Mouse (Mus musculus) CH12.LX (cell line): ENCODE results near the gene Smg6. TPM values are rescaled to one million over a fixed set of nuclear protein-coding genes. Genes with fewer than 3 reads are reported as not detected.
A peak's percentile ranks its signal among the peaks of the same experiment; 100 is the strongest.

Experiments used
- DNase-seq: peaks from one replicate; pipeline ENCODE4 v3.0.0-alpha.2; 2013; ENCODE audit errors: extremely low read depth
- H3K27ac ChIP-seq: 2 replicates; pipeline ENCODE4 v1.5.1; 2012; ENCODE audit warnings: low read depth, mild to moderate bottlenecking, control low read depth, moderate library complexity; ENCODE audit not compliant: insufficient read depth
- H3K27me3 ChIP-seq: replicated peaks from 2 replicates; pipeline ENCODE3; 2012; ENCODE audit warnings: inconsistent platforms
- H3K36me3 ChIP-seq, 2 experiments: replicated peaks in 1 of 2; 2 replicates each; pipeline versions ENCODE3 to v1.6.1; 2012; ENCODE audit warnings: inconsistent platforms in 1 of 2, low read length in 1 of 2, mild to moderate bottlenecking in 1 of 2, mixed read lengths in 1 of 2, moderate library complexity in 1 of 2; ENCODE audit not compliant: control insufficient read depth in 1 of 2, insufficient read depth in 1 of 2
- H3K4me1 ChIP-seq, 2 experiments: 2 replicates each; pipeline ENCODE4 v1.6.1; 2012; ENCODE audit warnings: inconsistent platforms in 1 of 2, moderate library complexity in 1 of 2; ENCODE audit not compliant: insufficient read depth in 2 of 2, control insufficient read depth in 1 of 2
- H3K4me2 ChIP-seq: 2 replicates; pipeline ENCODE4 v1.6.1; 2012; ENCODE audit warnings: low read depth, mild to moderate bottlenecking, control low read depth; ENCODE audit not compliant: poor library complexity, insufficient read depth, severe bottlenecking
- H3K4me3 ChIP-seq, 3 experiments: fragments of 150-350 bp in 1 of 3; sonication (generic) in 1 of 3; replicated peaks in 1 of 3; 2 replicates each; pipeline versions ENCODE3 to v1.5.1; 2011 to 2012; ENCODE audit warnings: low read depth in 2 of 3, low read length in 2 of 3, mild to moderate bottlenecking in 2 of 3, moderate library complexity in 2 of 3, control low read depth in 1 of 3, improper control_type of control experiment in 1 of 3, inconsistent platforms in 1 of 3, mixed read lengths in 1 of 3; ENCODE audit not compliant: poor library complexity in 1 of 3
- H3K79me2 ChIP-seq: replicated peaks from 2 replicates; pipeline ENCODE4 v1.6.1; 2012; ENCODE audit warnings: mild to moderate bottlenecking, moderate library complexity; ENCODE audit not compliant: control insufficient read depth, poor library complexity, insufficient read depth, severe bottlenecking; ENCODE audit errors: extremely low read depth
- H3K9ac ChIP-seq: 2 replicates; pipeline ENCODE4 v1.6.1; 2012; ENCODE audit warnings: low read depth, mild to moderate bottlenecking, control low read depth, moderate library complexity; ENCODE audit not compliant: insufficient read depth
- H3K9me3 ChIP-seq: replicated peaks from 2 replicates; pipeline ENCODE3; 2012; ENCODE audit warnings: low read length, inconsistent platforms, mixed read lengths
- CTCF ChIP-seq, 2 experiments: IDR thresholded peaks in 1 of 2; conservative IDR thresholded peaks in 1 of 2; 2 replicates each; pipeline ENCODE4 v1.5.1; 2011 to 2012; ENCODE audit warnings: low read depth in 2 of 2, low read length in 2 of 2, improper control_type of control experiment in 1 of 2, inconsistent platforms in 1 of 2, mild to moderate bottlenecking in 1 of 2, moderate library complexity in 1 of 2
- E2F4 ChIP-seq: IDR thresholded peaks from 2 replicates; pipeline ENCODE4 v1.6.1; 2011; ENCODE audit warnings: low read depth, low read length, improper control_type of control experiment; ENCODE audit not compliant: insufficient replicate concordance
- ELF1 ChIP-seq: IDR thresholded peaks from 2 replicates; pipeline ENCODE4 v1.6.1; 2014; ENCODE audit warnings: low read depth, mild to moderate bottlenecking, inconsistent platforms, low read length, improper control_type of control experiment
- ETS1 ChIP-seq: conservative IDR thresholded peaks from 2 replicates; pipeline ENCODE4 v1.6.1; 2012; ENCODE audit warnings: low read depth, mild to moderate bottlenecking, inconsistent platforms, low read length, improper control_type of control experiment, moderate library complexity
- GABPA ChIP-seq: IDR thresholded peaks from 2 replicates; pipeline ENCODE4 v1.6.1; 2012; ENCODE audit warnings: low read depth, low read length, improper control_type of control experiment, inconsistent platforms; ENCODE audit not compliant: insufficient replicate concordance
- HCFC1 ChIP-seq: IDR thresholded peaks from 2 replicates; pipeline ENCODE4 v1.6.1; 2012; ENCODE audit warnings: low read depth, mild to moderate bottlenecking, inconsistent platforms, low read length, improper control_type of control experiment
- IRF4 ChIP-seq: IDR thresholded peaks from 2 replicates; pipeline ENCODE4 v1.6.1; 2014; ENCODE audit warnings: low read depth, mild to moderate bottlenecking, inconsistent platforms, low read length, improper control_type of control experiment
- MAFK ChIP-seq: IDR thresholded peaks from 2 replicates; pipeline ENCODE4 v1.6.1; 2011; ENCODE audit warnings: low read length, improper control_type of control experiment; ENCODE audit not compliant: insufficient replicate concordance
- MAX ChIP-seq: IDR thresholded peaks from 2 replicates; pipeline ENCODE4 v1.6.1; 2011; ENCODE audit warnings: low read length, improper control_type of control experiment
- MAZ ChIP-seq: IDR thresholded peaks from 2 replicates; pipeline ENCODE4 v1.6.1; 2012; ENCODE audit warnings: low read depth, mild to moderate bottlenecking, inconsistent platforms, low read length, improper control_type of control experiment, moderate library complexity
- MEF2A ChIP-seq: IDR thresholded peaks from 2 replicates; pipeline ENCODE4 v1.6.1; 2014; ENCODE audit warnings: low read depth, mild to moderate bottlenecking, inconsistent platforms, low read length, improper control_type of control experiment, borderline replicate concordance
- PAX5 ChIP-seq: IDR thresholded peaks from 2 replicates; pipeline ENCODE4 v1.6.1; 2012; ENCODE audit warnings: low read length, inconsistent platforms, mixed read lengths
- POLR2AphosphoS2 ChIP-seq: IDR thresholded peaks from 2 replicates; pipeline ENCODE4 v1.6.1; 2011; ENCODE audit warnings: low read depth, low read length, improper control_type of control experiment
- RAD21 ChIP-seq: IDR thresholded peaks from 2 replicates; pipeline ENCODE4 v1.6.1; 2011; ENCODE audit warnings: low read depth, mild to moderate bottlenecking, low read length, improper control_type of control experiment, moderate library complexity
- RCOR1 ChIP-seq: conservative IDR thresholded peaks from 2 replicates; pipeline ENCODE4 v1.6.1; 2012; ENCODE audit warnings: low read depth, mild to moderate bottlenecking, inconsistent platforms, low read length, improper control_type of control experiment
- SMC3 ChIP-seq: IDR thresholded peaks from 2 replicates; pipeline ENCODE4 v1.6.1; 2011; ENCODE audit warnings: low read depth, low read length, improper control_type of control experiment
- TBP ChIP-seq: conservative IDR thresholded peaks from 2 replicates; pipeline ENCODE4 v1.6.1; 2011; ENCODE audit warnings: low read depth, low read length, improper control_type of control experiment
- TCF12 ChIP-seq: IDR thresholded peaks from 2 replicates; pipeline ENCODE4 v1.6.1; 2014; ENCODE audit warnings: low read depth, mild to moderate bottlenecking, inconsistent platforms, low read length, improper control_type of control experiment
- UBTF ChIP-seq: IDR thresholded peaks from 2 replicates; pipeline ENCODE4 v1.6.1; 2012; ENCODE audit warnings: low read depth, mild to moderate bottlenecking, inconsistent platforms, low read length, improper control_type of control experiment, moderate library complexity
- ZKSCAN1 ChIP-seq: IDR thresholded peaks from 2 replicates; pipeline ENCODE4 v1.6.1; 2012; ENCODE audit warnings: low read depth, inconsistent platforms, low read length, improper control_type of control experiment, borderline replicate concordance
- ZMIZ1 ChIP-seq: IDR thresholded peaks from 2 replicates; pipeline ENCODE4 v1.6.1; 2012; ENCODE audit warnings: low read depth, mild to moderate bottlenecking, inconsistent platforms, low read length, improper control_type of control experiment
- dilution Hi-C: fragments of 300-500 bp; cut with MboI; formaldehyde crosslinking; loops from 2 replicates; pipeline ENCODE4 v1.14.3; 2020; ENCODE audit warnings: low sequenced_read_pairs; ENCODE audit not compliant: extremely low pct_unique_long_range_greater_than_20kb, extremely low pct_ligation_motif_present
- in situ Hi-C: fragments of 300-500 bp; cut with MboI; formaldehyde crosslinking; loops from 3 replicates; pipeline ENCODE4 v1.14.3; 2019; ENCODE audit warnings: low sequenced_read_pairs, low pct_ligation_motif_present, low pct_unique_long_range_greater_than_20kb, mixed read lengths
- polyA plus RNA-seq: library from polyadenylated mRNA; unstranded; fragments of >175 nt; gene quantifications from 2 replicates; pipeline ENCODE4 v1.2.1, GENCODE M21; 2012; ENCODE audit warnings: low read depth; ENCODE audit not compliant: insufficient read length
- total RNA-seq, 2 experiments: library from RNA; depleted of rRNA; stranded (reverse); fragments of 300-350 nt in 1 of 2; fragments of >200 nt in 1 of 2; gene quantifications; 2 replicates each; pipeline ENCODE4 v1.2.3; 2012 to 2014

Smg6 gene
- total and polyA plus RNA-seq, 3 experiments, result 9.0 to 18.5 (median 12.1) TPM

GRCm38 (mm10) chr11:74876801-74877200 is 48.8 kb upstream of the Smg6 start:
- dilution Hi-C loops, result no loop called here

GRCm38 (mm10) chr11:74880999-74881398 is 44.6 kb upstream of the Smg6 start:
- Histone ChIP-seq H3K4me1 (peaks cover 0 to 5% of the 10 kb centered on the region in 2 experiments; a peak in 2 of 4 replicates), H3K36me3 (peaks cover 0 to 11% of the 10 kb centered on the region in 2 experiments), H3K79me2 (no peaks in the 10 kb centered on the region), H3K9me3 (no peaks in the 10 kb centered on the region), H3K4me2 (no peak overlapping the region), H3K9ac (no peak overlapping the region), H3K27ac (no peak overlapping the region), H3K27me3 (no peaks in the 10 kb centered on the region), H3K4me3 (no peak overlapping the region)
- dilution Hi-C loops, result no loop called here
- in situ Hi-C loops, result no loop called here
- DNase-seq, result no peak
- TF ChIP-seq TBP, result no peak
- no peak for TF ChIP-seq MAZ
- TF ChIP-seq ZMIZ1, result no peak
- no peak for TF ChIP-seq CTCF (conservative IDR thresholded peaks at IDR 0.05 in 1 of 2, IDR thresholded peaks at IDR 0.05 in 1 of 2; ENCODE audit: low read depth in 2 of 2, low read length in 2 of 2)
- no peak for TF ChIP-seq HCFC1
- no peak for TF ChIP-seq UBTF
- no peak for TF ChIP-seq RAD21

More at GRCm38 (mm10) chr11:74876801-74877200, 48.8 kb upstream of the Smg6 start:
- no peaks in the 10 kb centered on the region for H3K9me3 ChIP-seq
- H3K4me1 ChIP-seq, result peaks cover 0 to 5% of the 10 kb centered on the region in 2 experiments; a peak in 2 of 4 replicates
- no peak overlapping the region for H3K4me3 ChIP-seq
- H3K4me2 ChIP-seq, result no peak overlapping the region
- no peaks in the 10 kb centered on the region for H3K79me2 ChIP-seq
- no peak overlapping the region for H3K27ac ChIP-seq
- DNase-seq, result peak; percentile 29
- TF ChIP-seq PAX5, result no peak
- TF ChIP-seq TCF12, result no peak
- no peak for TF ChIP-seq CTCF (conservative IDR thresholded peaks at IDR 0.05 in 1 of 2, IDR thresholded peaks at IDR 0.05 in 1 of 2; ENCODE audit: low read depth in 2 of 2, low read length in 2 of 2)
- no peak for TF ChIP-seq MEF2A
- TF ChIP-seq ELF1, result no peak
- TF ChIP-seq E2F4, result no peak
- no peak for TF ChIP-seq ETS1
- TF ChIP-seq TBP, result no peak
- no peak for TF ChIP-seq RCOR1
- no peak for TF ChIP-seq ZKSCAN1
- no peak for TF ChIP-seq UBTF
- TF ChIP-seq SMC3, result no peak
- no peak for TF ChIP-seq POLR2AphosphoS2
- no peak for TF ChIP-seq MAFK
- no peak for TF ChIP-seq MAX
- TF ChIP-seq GABPA, result no peak
- TF ChIP-seq IRF4, result no peak
- H3K9ac ChIP-seq, result no peak overlapping the region
- H3K27me3 ChIP-seq, result no peaks in the 10 kb centered on the region
- no peaks in the 10 kb centered on the region for H3K36me3 ChIP-seq
- in situ Hi-C loops, result no loop called here
